Mouse (Mus musculus) limb, embryonic 12.5 days (tissue): Measurements from ENCODE around the gene Tnfsf12. TPM values are rescaled to one million over a fixed set of nuclear protein-coding genes. Genes with fewer than 3 reads are reported as not detected.
A peak's percentile ranks its signal among the peaks of the same experiment; 100 is the strongest.

Experiments used
- ATAC-seq: fragments of 200-750 bp; cut with Nextera tagmentation; 2 replicates; pipeline ENCODE4 v1.8.0; 2017; ENCODE audit warnings: low read depth, moderate TSS enrichment; ENCODE audit not compliant: insufficient number of reproducible peaks, insufficient read depth, low FRiP score, low TSS enrichment
- H3K27ac ChIP-seq: fragments of 300-500 bp; sonication (generic); 2 replicates; pipeline ENCODE4 v1.5.1; 2016; ENCODE audit warnings: mild to moderate bottlenecking, moderate library complexity
- H3K27me3 ChIP-seq: fragments of 300-500 bp; sonication (generic); 2 replicates; pipeline ENCODE4 v1.6.1; 2016; ENCODE audit warnings: mild to moderate bottlenecking, moderate library complexity
- H3K36me3 ChIP-seq: fragments of 300-500 bp; sonication (generic); 2 replicates; pipeline ENCODE4 v1.6.1; 2016; ENCODE audit warnings: mild to moderate bottlenecking, moderate library complexity
- H3K4me1 ChIP-seq: fragments of 300-500 bp; sonication (generic); replicated peaks from 2 replicates; pipeline ENCODE4 v1.6.1; 2016
- H3K4me2 ChIP-seq: fragments of 300-500 bp; sonication (generic); 2 replicates; pipeline ENCODE4 v1.6.1; 2016; ENCODE audit warnings: mild to moderate bottlenecking, moderate library complexity
- H3K4me3 ChIP-seq: fragments of 300-500 bp; sonication (generic); replicated peaks from 2 replicates; pipeline ENCODE4 v1.5.1; 2016; ENCODE audit warnings: mild to moderate bottlenecking
- H3K9ac ChIP-seq: fragments of 300-500 bp; sonication (generic); replicated peaks from 2 replicates; pipeline ENCODE4 v1.6.1; 2016; ENCODE audit warnings: mild to moderate bottlenecking, moderate library complexity
- H3K9me3 ChIP-seq: fragments of 300-500 bp; sonication (generic); 2 replicates; pipeline ENCODE4 v1.6.1; 2016; ENCODE audit warnings: mild to moderate bottlenecking, moderate library complexity
- WGBS: fragments of 180-500 bp; shearing (Covaris S2); methylation state at CpG from one replicate; pipeline ENCODE4 v1.1.7; 2016; 5-methylcytosine and 5-hydroxymethylcytosine counted together
- polyA plus RNA-seq: library from polyadenylated mRNA; unstranded; fragments of >200 nt; fragmentation: Nextera tagmentation; extraction: Ambion mirVana; gene quantifications from 2 replicates; pipeline ENCODE4 v1.2.1, GENCODE M21; 2016

Tnfsf12 gene
- polyA plus RNA-seq, 1 experiment from 2014 or later, result 2.2 TPM

- Histone ChIP-seq H3K4me2 (peak overlapping the region; percentile 24), H3K9ac (no peak overlapping the region), H3K27ac (peak overlapping the region; percentile 68), H3K4me3 (no peak overlapping the region), H3K4me1 (peaks cover 19% of the 10 kb centered on the region), H3K9me3 (no peaks in the 10 kb centered on the region; the same call in 1 of the 2 replicates), H3K36me3 (no peaks in the 10 kb centered on the region), H3K27me3 (no peaks in the 10 kb centered on the region)
- ATAC-seq, result no peak
- WGBS, result 37% methylated on average over 18 of the region's 18 CpGs
Observed at GRCm38 (mm10) chr11:69714636-69715329, 19.1 kb upstream of the Tnfsf12 start.

- 82% methylated on average over 20 of the region's 20 CpGs for WGBS
- Histone ChIP-seq H3K4me1 (peaks cover 30% of the 10 kb centered on the region), H3K4me2 (no peak overlapping the region), H3K9me3 (no peaks in the 10 kb centered on the region; the same call in 1 of the 2 replicates), H3K36me3 (no peaks in the 10 kb centered on the region), H3K4me3 (no peak overlapping the region), H3K27me3 (no peaks in the 10 kb centered on the region), H3K27ac (no peak overlapping the region), H3K9ac (no peak overlapping the region)
- ATAC-seq, result no peak
Observed at GRCm38 (mm10) chr11:69712954-69713672, 17.5 kb upstream of the Tnfsf12 start.

- H3K9me3 ChIP-seq, result no peaks in the 10 kb centered on the region; the same call in 1 of the 2 replicates
- WGBS, result 78% methylated on average over 2 of the region's 2 CpGs
- no peak overlapping the region for H3K9ac ChIP-seq
- ATAC-seq, result no peak
- peaks cover 32% of the 10 kb centered on the region for H3K4me1 ChIP-seq
- no peak overlapping the region for H3K27ac ChIP-seq
- H3K4me3 ChIP-seq, result no peak overlapping the region
- no peak overlapping the region for H3K4me2 ChIP-seq
- no peaks in the 10 kb centered on the region for H3K36me3 ChIP-seq
- H3K27me3 ChIP-seq, result no peaks in the 10 kb centered on the region
Observed at GRCm38 (mm10) chr11:69711082-69711481, 15.4 kb upstream of the Tnfsf12 start.

GRCm38 (mm10) chr11:69710470-69710869 is 14.8 kb upstream of the Tnfsf12 start:
- H3K4me1 ChIP-seq, result peaks cover 28% of the 10 kb centered on the region
- no peaks in the 10 kb centered on the region for H3K27me3 ChIP-seq
- no peak for ATAC-seq
- H3K9me3 ChIP-seq, result no peaks in the 10 kb centered on the region; the same call in 1 of the 2 replicates
- no peak overlapping the region for H3K4me2 ChIP-seq
- no peak overlapping the region for H3K9ac ChIP-seq
- H3K4me3 ChIP-seq, result no peak overlapping the region
- 87% methylated on average over 3 of the region's 3 CpGs for WGBS
- H3K27ac ChIP-seq, result no peak overlapping the region
- H3K36me3 ChIP-seq, result no peaks in the 10 kb centered on the region

- 52% methylated on average over 11 of the region's 11 CpGs for WGBS
- Histone ChIP-seq H3K27ac (0 out of 2 replicates have a peak overlapping the region, but pooled peaks have one; percentile 7), H3K27me3 (no peaks in the 10 kb centered on the region)
Observed at GRCm38 (mm10) chr11:69709554-69710446, 14.2 kb upstream of the Tnfsf12 start.

GRCm38 (mm10) chr11:69708614-69709265 is 13.1 kb upstream of the Tnfsf12 start:
- Histone ChIP-seq H3K27ac (0 out of 2 replicates have a peak overlapping the region, but pooled peaks have one; percentile 3), H3K4me3 (no peak overlapping the region), H3K4me2 (no peak overlapping the region), H3K36me3 (no peaks in the 10 kb centered on the region), H3K27me3 (no peaks in the 10 kb centered on the region), H3K9ac (no peak overlapping the region), H3K9me3 (no peaks in the 10 kb centered on the region), H3K4me1 (peaks cover 19% of the 10 kb centered on the region)
- WGBS, result 60% methylated on average over 3 of the region's 3 CpGs
- no peak for ATAC-seq

More at GRCm38 (mm10) chr11:69709554-69710446, 14.2 kb upstream of the Tnfsf12 start:
- no peak for ATAC-seq
- Histone ChIP-seq H3K9me3 (no peaks in the 10 kb centered on the region), H3K9ac (peak overlapping the region; percentile 40; the same call in 1 of the 2 replicates), H3K4me3 (no peak overlapping the region), H3K36me3 (no peaks in the 10 kb centered on the region), H3K4me2 (no peak overlapping the region), H3K4me1 (peaks cover 26% of the 10 kb centered on the region)

GRCm38 (mm10) chr11:69707873-69708381 is 12.3 kb upstream of the Tnfsf12 start:
- Histone ChIP-seq H3K4me3 (no peak overlapping the region), H3K4me1 (peaks cover 19% of the 10 kb centered on the region), H3K36me3 (no peaks in the 10 kb centered on the region), H3K9ac (no peak overlapping the region), H3K4me2 (no peak overlapping the region), H3K27me3 (no peaks in the 10 kb centered on the region), H3K9me3 (no peaks in the 10 kb centered on the region), H3K27ac (no peak overlapping the region)
- ATAC-seq, result no peak
- whole genome bisulfite sequencing, result 86% methylated on average over 4 of the region's 4 CpGs

GRCm38 (mm10) chr11:69707480-69707847 is 11.8 kb upstream of the Tnfsf12 start:
- peaks cover 19% of the 10 kb centered on the region for H3K4me1 ChIP-seq
- H3K36me3 ChIP-seq, result no peaks in the 10 kb centered on the region
- H3K4me2 ChIP-seq, result no peak overlapping the region
- H3K27ac ChIP-seq, result no peak overlapping the region
- H3K4me3 ChIP-seq, result no peak overlapping the region
- WGBS, result 80% methylated on average over 4 of the region's 4 CpGs
- no peaks in the 10 kb centered on the region for H3K27me3 ChIP-seq
- ATAC-seq, result no peak
- no peak overlapping the region for H3K9ac ChIP-seq
- H3K9me3 ChIP-seq, result no peaks in the 10 kb centered on the region

GRCm38 (mm10) chr11:69706775-69707479 is 11.3 kb upstream of the Tnfsf12 start:
- 45% methylated on average over 6 of the region's 6 CpGs for WGBS
- no peak for ATAC-seq
- Histone ChIP-seq H3K27me3 (no peaks in the 10 kb centered on the region), H3K4me1 (peaks cover 19% of the 10 kb centered on the region), H3K4me2 (no peak overlapping the region), H3K4me3 (no peak overlapping the region), H3K9me3 (no peaks in the 10 kb centered on the region), H3K27ac (no peak overlapping the region), H3K9ac (0 out of 2 replicates have a peak overlapping the region, but pooled peaks have one; percentile 1), H3K36me3 (no peaks in the 10 kb centered on the region)

GRCm38 (mm10) chr11:69704613-69705010 is 9.0 kb upstream of the Tnfsf12 start:
- no peak for ATAC-seq
- H3K9me3 ChIP-seq, result no peaks in the 10 kb centered on the region
- no peak overlapping the region for H3K27ac ChIP-seq
- H3K4me1 ChIP-seq, result peaks cover 16% of the 10 kb centered on the region
- no peak overlapping the region for H3K4me2 ChIP-seq
- no peak overlapping the region for H3K9ac ChIP-seq
- no peaks in the 10 kb centered on the region for H3K36me3 ChIP-seq
- H3K27me3 ChIP-seq, result no peaks in the 10 kb centered on the region
- no peak overlapping the region for H3K4me3 ChIP-seq
- WGBS, result 29% methylated on average over 2 of the region's 2 CpGs
